Mouse (Mus musculus) gastrocnemius, adult 8-10 months (tissue): ENCODE measurements around the gene Dnajb14. TPM values are rescaled to one million over a fixed set of nuclear protein-coding genes. Genes with fewer than 3 reads are reported as not detected.
A peak's percentile ranks its signal among the peaks of the same experiment; 100 is the strongest.
"Not testable (repeated sequence)": the region's sequence is repeated elsewhere in the genome, so short reads cannot be mapped to it uniquely, and the experiment has no call there.

Experiments
- DNase-seq, 2 experiments: peaks; one replicate each; pipeline ENCODE4 v3.0.0; 2022; ENCODE audit warnings: low spot score in 2 of 2
- total RNA-seq, 4 experiments: library from RNA; stranded (reverse); gene quantifications; 2 replicates each; pipeline ENCODE4 v1.2.4; 2022

Dnajb14 gene
- total RNA-seq, 4 experiments from 2014 or later, result 5.1 to 9.1 (median 7.7) TPM

GRCm38 (mm10) chr3:137917694-137918171, 50.3 kb downstream of the Dnajb14 start:
- no peak for DNase-seq

- peak; percentile 65 to 79 for DNase-seq
These were observed 50.9 kb downstream of the Dnajb14 start, which contains the start of gene Lamtor3 for GRCm38 (mm10) chr3:137918172-137918931. Lamtor3 (plus strand) TSS chr3:137918506.

- no peak for DNase-seq
These were observed 51.4 kb downstream of the Dnajb14 start for GRCm38 (mm10) chr3:137918932-137919311.

GRCm38 (mm10) chr3:137919398-137919797, 51.9 kb downstream of the Dnajb14 start:
- DNase-seq, result no peak

- DNase-seq, result no peak
These were observed 53.1 kb downstream of the Dnajb14 start for GRCm38 (mm10) chr3:137920594-137920993.

- no peak for DNase-seq
These were observed 59.5 kb downstream of the Dnajb14 start for GRCm38 (mm10) chr3:137927010-137927409.

GRCm38 (mm10) chr3:137929940-137930339, 62.5 kb downstream of the Dnajb14 start:
- no peak for DNase-seq

- DNase-seq, result no peak
These were observed 65.3 kb downstream of the Dnajb14 start for GRCm38 (mm10) chr3:137932748-137933147.

GRCm38 (mm10) chr3:137933986-137934385, 66.5 kb downstream of the Dnajb14 start:
- DNase-seq, result no peak

GRCm38 (mm10) chr3:137935570-137936525, 68.4 kb downstream of the Dnajb14 start:
- no peak for DNase-seq

GRCm38 (mm10) chr3:137936541-137936940, 69.1 kb downstream of the Dnajb14 start:
- no peak for DNase-seq

GRCm38 (mm10) chr3:137938608-137939007, 71.1 kb downstream of the Dnajb14 start:
- DNase-seq, result no peak

GRCm38 (mm10) chr3:137940757-137941156, 73.3 kb downstream of the Dnajb14 start:
- DNase-seq, result no peak

- DNase-seq, result no peak
These were observed 74.1 kb downstream of the Dnajb14 start for GRCm38 (mm10) chr3:137941555-137941954.

- DNase-seq, result no peak
These were observed 74.7 kb downstream of the Dnajb14 start for GRCm38 (mm10) chr3:137942098-137942622.

- no peak for DNase-seq
These were observed 76.3 kb downstream of the Dnajb14 start for GRCm38 (mm10) chr3:137943737-137944154.

GRCm38 (mm10) chr3:137946827-137947226, 79.4 kb downstream of the Dnajb14 start:
- DNase-seq, result no peak

- DNase-seq, result no peak
These were observed 80.0 kb downstream of the Dnajb14 start for GRCm38 (mm10) chr3:137947525-137947924.

- no peak for DNase-seq
These were observed 82.9 kb downstream of the Dnajb14 start for GRCm38 (mm10) chr3:137950191-137950885.

- not testable (repeated sequence) for DNase-seq
These were observed 83.8 kb downstream of the Dnajb14 start for GRCm38 (mm10) chr3:137951302-137951701.

GRCm38 (mm10) chr3:137951819-137952218, 84.3 kb downstream of the Dnajb14 start:
- DNase-seq, result no peak
